Mouse (Mus musculus) liver, embryonic 14.5 days (tissue): ENCODE measurements around the gene Tenm2.

Source experiments
- CTCF ChIP-seq: IDR thresholded peaks from 2 replicates; pipeline ENCODE4 v1.5.1; 2016; ENCODE audit warnings: antibody characterized with exemption, low read depth, control low read depth
- EP300 ChIP-seq: IDR thresholded peaks from 2 replicates; pipeline ENCODE4 v1.6.1; 2016; ENCODE audit warnings: antibody characterized with exemption, low read depth

GRCm38 (mm10) chr11:36663571-36663970 lies 572.2 kb downstream of the Tenm2 start:
- TF ChIP-seq CTCF (no peak), EP300 (no peak)
